Mouse (Mus musculus): ENCODE measurements around the gene Cinp.

DNA sequence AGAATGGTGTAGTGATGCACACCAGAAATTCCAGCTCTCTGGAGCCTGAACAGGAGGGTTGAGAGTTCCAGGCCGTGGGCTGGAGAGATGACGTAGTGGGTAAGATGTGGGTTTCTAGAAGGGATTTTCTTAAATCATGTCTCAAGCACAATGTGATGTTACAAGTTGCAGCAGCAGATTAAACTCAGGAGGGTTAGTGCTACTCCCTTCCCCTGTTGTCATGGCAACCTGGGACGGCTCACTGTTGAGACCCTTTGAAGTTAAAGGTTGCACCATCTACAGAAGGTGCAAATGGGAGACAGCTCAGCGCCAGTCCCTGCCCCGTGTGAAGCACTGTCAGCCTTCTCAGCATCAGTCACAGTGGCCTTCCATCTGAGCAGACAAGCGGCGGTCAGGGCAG, 27.7 kb downstream of the Cinp start:
- no peak for TF ChIP-seq CTCF (IDR thresholded peaks at IDR 0.05; ENCODE audit: low read depth, low read length)
- no peak for TF ChIP-seq TAL1 (conservative IDR thresholded peaks at IDR 0.05; ENCODE audit: low read depth, low read length)
- TF ChIP-seq GATA1 (IDR thresholded peaks at IDR 0.05; ENCODE audit: borderline replicate concordance, low read length), result no peak

Data from G1E (cell line).